13 mouse cellular contexts compared by ENCODE assay signal in the genomic region with DNA sequence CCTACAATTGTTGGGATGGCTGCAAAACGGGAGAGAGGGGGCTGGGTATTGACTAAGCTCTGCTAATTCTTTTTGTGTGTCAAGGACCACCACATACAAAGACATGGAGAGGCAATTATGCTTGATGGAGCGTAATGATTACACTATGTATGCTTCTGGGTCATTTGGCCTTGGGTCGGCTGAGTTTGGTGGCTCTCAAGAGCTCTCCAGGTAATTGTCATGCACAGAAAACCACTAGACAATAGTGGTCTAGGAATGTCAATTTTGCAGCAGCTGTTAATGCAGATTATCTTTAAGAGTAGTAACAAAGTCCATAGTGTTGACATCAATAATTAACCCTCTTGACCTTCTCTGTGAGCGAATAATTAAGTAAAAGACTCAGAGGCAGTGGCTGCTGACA. TPM values are rescaled to one million over a fixed set of nuclear protein-coding genes. Genes with fewer than 3 reads are reported as not detected.
"Had no signal": no experiment of that assay in that cellular context is flagged by ENCODE, and none has a peak within 500 bp of the region (broad histone marks: within the 10 kb centered on the region; RNA-seq: fewer than 3 reads in every experiment).

No protein-coding gene starts in this region.

- ATAC-seq: midbrain, embryonic 13.5 days had no signal

- H3K27ac ChIP-seq: limb, embryonic 13.5 days; liver, embryonic 14.5 days; midbrain, embryonic 13.5 days had no signal

- H3K36me3 ChIP-seq: limb, embryonic 13.5 days; midbrain, embryonic 13.5 days had no signal

- H3K4me2 ChIP-seq: limb, embryonic 13.5 days; midbrain, embryonic 13.5 days had no signal

- H3K9ac ChIP-seq: limb, embryonic 13.5 days; liver, embryonic 14.5 days; midbrain, embryonic 13.5 days had no signal

- DNase-seq: kidney, postnatal 14 days; left cerebral cortex, postnatal 4 days; lung, adult 18-20 months; thymus, adult 18-20 months; thymus, postnatal 25 days had no signal

- H3K4me3 ChIP-seq: limb, embryonic 13.5 days; midbrain, embryonic 13.5 days had no signal

- H3K4me1 ChIP-seq: limb, embryonic 13.5 days; midbrain, embryonic 13.5 days had no signal

- H3K9me3 ChIP-seq: limb, embryonic 13.5 days; midbrain, embryonic 13.5 days had no signal

RNA-seq across cellular contexts. Expression of a gene that starts 16.1 kb away (rescaled TPM):
- polyA plus RNA-seq: neural tube, embryonic 14.5 days had no signal

RNA-seq across cellular contexts. Expression of a gene that starts 44.1 kb away (rescaled TPM):
- polyA plus RNA-seq: large intestine, adult 2 months; liver, adult 2 months; midbrain, postnatal 0 days; neural tube, embryonic 14.5 days; stomach, embryonic 14.5 days had no signal

RNA-seq across cellular contexts. Expression of a gene that starts 44.3 kb away (rescaled TPM):
- polyA plus RNA-seq: large intestine, adult 2 months; liver, adult 2 months; midbrain, embryonic 13.5 days; midbrain, postnatal 0 days; neural tube, embryonic 14.5 days; stomach, embryonic 14.5 days had no signal
